Mouse (Mus musculus) lung, embryonic 15.5 days (tissue): ENCODE measurements around the gene Sctr. TPM values are rescaled to one million over a fixed set of nuclear protein-coding genes. Genes with fewer than 3 reads are reported as not detected.
A peak's percentile ranks its signal among the peaks of the same experiment; 100 is the strongest.

Experiments
- ATAC-seq: fragments of 200-750 bp; cut with Nextera tagmentation; 2 replicates; pipeline ENCODE4 v1.8.0; 2017; ENCODE audit warnings: moderate number of reproducible peaks, borderline replicate concordance; ENCODE audit not compliant: low FRiP score, low TSS enrichment; ENCODE audit errors: extremely low read depth
- H3K27ac ChIP-seq: fragments of 300-500 bp; sonication (generic); 2 replicates; pipeline ENCODE4 v1.5.1; 2015; ENCODE audit warnings: moderate library complexity, mild to moderate bottlenecking, inconsistent platforms
- H3K27me3 ChIP-seq: fragments of 300-500 bp; sonication (generic); 2 replicates; pipeline ENCODE4 v1.6.1; 2015; ENCODE audit warnings: inconsistent platforms
- H3K36me3 ChIP-seq: fragments of 300-500 bp; sonication (generic); 2 replicates; pipeline ENCODE4 v1.6.1; 2015; ENCODE audit warnings: inconsistent platforms
- H3K4me1 ChIP-seq: fragments of 300-500 bp; sonication (generic); 2 replicates; pipeline ENCODE4 v1.6.1; 2015; ENCODE audit warnings: inconsistent platforms
- H3K4me2 ChIP-seq: fragments of 300-500 bp; sonication (generic); 2 replicates; pipeline ENCODE4 v1.6.1; 2015; ENCODE audit warnings: inconsistent platforms, mild to moderate bottlenecking, moderate library complexity
- H3K4me3 ChIP-seq: fragments of 300-500 bp; sonication (generic); 2 replicates; pipeline ENCODE4 v1.5.1; 2015; ENCODE audit warnings: mild to moderate bottlenecking, inconsistent platforms
- H3K9ac ChIP-seq: fragments of 300-500 bp; sonication (generic); 2 replicates; pipeline ENCODE4 v1.6.1; 2015; ENCODE audit warnings: inconsistent platforms
- H3K9me3 ChIP-seq: fragments of 300-500 bp; sonication (generic); 2 replicates; pipeline ENCODE4 v1.6.1; 2016; ENCODE audit warnings: inconsistent platforms
- WGBS: fragments of 180-500 bp; shearing (Covaris S2); methylation state at CpG from one replicate; pipeline ENCODE4 v1.1.7; 2015; 5-methylcytosine and 5-hydroxymethylcytosine counted together
- polyA plus RNA-seq: library from polyadenylated mRNA; unstranded; fragments of >200 nt; fragmentation: Nextera tagmentation; extraction: Ambion mirVana; gene quantifications from 2 replicates; pipeline ENCODE4 v1.2.1, GENCODE M21; 2015

The Sctr gene
- 0.19 and 0.31 TPM in 2 replicates for polyA plus RNA-seq

GRCm38 (mm10) chr1:120006844-120007790 is at the start of gene Sctr:
Gene Sctr, plus strand, starts transcription at chr1:120006894.
- Histone ChIP-seq H3K27me3 (peaks cover 27% of the 10 kb centered on the region), H3K36me3 (no peaks in the 10 kb centered on the region), H3K27ac (no peak within 1 kb of the TSS), H3K9ac (0 out of 2 replicates have a peak within 1 kb of the TSS, but pooled peaks have one; percentile 0), H3K4me2 (peak within 1 kb of the TSS; percentile 65), H3K9me3 (no peaks in the 10 kb centered on the region), H3K4me1 (peaks cover 17% of the 10 kb centered on the region), H3K4me3 (peak within 1 kb of the TSS; percentile 27)
- peak; percentile 46; the same call in 1 of the 2 replicates for ATAC-seq
- 2% methylated on average over 39 of the region's 39 CpGs for WGBS

- no peaks in the 10 kb centered on the region for H3K27me3 ChIP-seq
- no peak for ATAC-seq
These were observed 48.9 kb upstream of the Sctr start for GRCm38 (mm10) chr1:119957716-119958222.

GRCm38 (mm10) chr1:119959464-119959863 is 47.2 kb upstream of the Sctr start:
- Histone ChIP-seq H3K9me3 (no peaks in the 10 kb centered on the region), H3K4me2 (no peak overlapping the region), H3K27ac (no peak overlapping the region), H3K27me3 (no peaks in the 10 kb centered on the region), H3K36me3 (no peaks in the 10 kb centered on the region), H3K4me1 (no peaks in the 10 kb centered on the region), H3K4me3 (no peak overlapping the region), H3K9ac (no peak overlapping the region)
- 86% methylated on average over 4 of the region's 4 CpGs for WGBS
- peak; percentile 53; the same call in 1 of the 2 replicates for ATAC-seq

More at GRCm38 (mm10) chr1:119957716-119958222, 48.9 kb upstream of the Sctr start:
- Histone ChIP-seq H3K4me1 (no peaks in the 10 kb centered on the region), H3K9me3 (no peaks in the 10 kb centered on the region), H3K4me2 (no peak overlapping the region), H3K36me3 (no peaks in the 10 kb centered on the region), H3K27ac (no peak overlapping the region), H3K4me3 (no peak overlapping the region), H3K9ac (no peak overlapping the region)
- 28% methylated on average over 9 of the region's 9 CpGs for WGBS

- Histone ChIP-seq H3K4me1 (no peaks in the 10 kb centered on the region), H3K27ac (no peak overlapping the region), H3K4me3 (no peak overlapping the region), H3K36me3 (no peaks in the 10 kb centered on the region), H3K9ac (no peak overlapping the region), H3K27me3 (no peaks in the 10 kb centered on the region), H3K4me2 (no peak overlapping the region), H3K9me3 (no peaks in the 10 kb centered on the region)
- 46% methylated on average over 7 of the region's 7 CpGs for WGBS
- ATAC-seq, result no peak
These were observed 46.8 kb upstream of the Sctr start for GRCm38 (mm10) chr1:119959920-119960319.

GRCm38 (mm10) chr1:119965804-119966514 is 40.7 kb upstream of the Sctr start:
- Histone ChIP-seq H3K4me1 (no peaks in the 10 kb centered on the region), H3K36me3 (no peaks in the 10 kb centered on the region), H3K4me2 (no peak overlapping the region), H3K27me3 (no peaks in the 10 kb centered on the region), H3K9me3 (no peaks in the 10 kb centered on the region), H3K4me3 (no peak overlapping the region), H3K27ac (no peak overlapping the region), H3K9ac (no peak overlapping the region)
- peak; percentile 60; the same call in 1 of the 2 replicates for ATAC-seq
- WGBS, result 15% methylated on average over 12 of the region's 12 CpGs

- H3K9ac ChIP-seq, result no peak overlapping the region
- ATAC-seq, result no peak
- H3K4me3 ChIP-seq, result no peak overlapping the region
- no peaks in the 10 kb centered on the region for H3K4me1 ChIP-seq
- no peaks in the 10 kb centered on the region for H3K36me3 ChIP-seq
- H3K4me2 ChIP-seq, result no peak overlapping the region
- WGBS, result 27% methylated on average over 4 of the region's 4 CpGs
- no peak overlapping the region for H3K27ac ChIP-seq
- no peaks in the 10 kb centered on the region for H3K9me3 ChIP-seq
- no peaks in the 10 kb centered on the region for H3K27me3 ChIP-seq
These were observed 33.6 kb upstream of the Sctr start for GRCm38 (mm10) chr1:119973117-119973516.

- Histone ChIP-seq H3K27me3 (no peaks in the 10 kb centered on the region), H3K36me3 (no peaks in the 10 kb centered on the region), H3K4me2 (no peak overlapping the region), H3K9me3 (no peaks in the 10 kb centered on the region), H3K27ac (no peak overlapping the region), H3K9ac (no peak overlapping the region), H3K4me3 (no peak overlapping the region), H3K4me1 (no peaks in the 10 kb centered on the region)
- ATAC-seq, result no peak
- WGBS, result 52% methylated on average over 4 of the region's 4 CpGs
These were observed 31.6 kb upstream of the Sctr start for GRCm38 (mm10) chr1:119975141-119975540.

GRCm38 (mm10) chr1:119986555-119986954 is 20.1 kb upstream of the Sctr start:
- Histone ChIP-seq H3K27me3 (no peaks in the 10 kb centered on the region), H3K4me1 (no peaks in the 10 kb centered on the region), H3K9me3 (no peaks in the 10 kb centered on the region), H3K36me3 (no peaks in the 10 kb centered on the region), H3K4me2 (no peak overlapping the region), H3K9ac (no peak overlapping the region), H3K27ac (no peak overlapping the region), H3K4me3 (no peak overlapping the region)
- ATAC-seq, result no peak
- WGBS, result 78% methylated on average over 5 of the region's 5 CpGs

- Histone ChIP-seq H3K9me3 (no peaks in the 10 kb centered on the region), H3K27ac (no peak within 1 kb of the TSS), H3K4me3 (peak within 1 kb of the TSS; percentile 51), H3K4me1 (no peaks in the 10 kb centered on the region), H3K36me3 (no peaks in the 10 kb centered on the region), H3K27me3 (no peaks in the 10 kb centered on the region), H3K9ac (peak within 1 kb of the TSS; percentile 39), H3K4me2 (peak within 1 kb of the TSS; percentile 72)
- peak; percentile 95 for ATAC-seq
- 4% methylated on average over 30 of the region's 30 CpGs for WGBS
These were observed 9.7 kb upstream of the Sctr start, which contains the start of gene Cfap221 for GRCm38 (mm10) chr1:119996798-119997581. Gene Cfap221, minus strand, starts transcription at chr1:119997234.

GRCm38 (mm10) chr1:119997644-119998043 is 9.1 kb upstream of the Sctr start:
- Histone ChIP-seq H3K9ac (no peak overlapping the region), H3K4me3 (peak overlapping the region; percentile 51), H3K9me3 (no peaks in the 10 kb centered on the region), H3K36me3 (no peaks in the 10 kb centered on the region), H3K27ac (no peak overlapping the region), H3K4me2 (peak overlapping the region; percentile 72), H3K4me1 (no peaks in the 10 kb centered on the region), H3K27me3 (no peaks in the 10 kb centered on the region)
- WGBS, result 23% methylated on average over 5 of the region's 5 CpGs
- 0 out of 2 replicates have a peak, but pooled peaks have one; percentile 4 for ATAC-seq
